Mouse (Mus musculus) MEL (cell line): Measurements from ENCODE around the gene Foxr1.

Experiments used
- CHD1 ChIP-seq: IDR thresholded peaks from 2 replicates; pipeline ENCODE4 v1.6.1; 2012; ENCODE audit warnings: low read depth, mild to moderate bottlenecking, inconsistent platforms, low read length, improper control_type of control experiment
- CHD2 ChIP-seq: IDR thresholded peaks from 2 replicates; pipeline ENCODE4 v1.6.1; 2011; ENCODE audit warnings: low read length, improper control_type of control experiment
- CTCF ChIP-seq, 3 experiments: IDR thresholded peaks in 2 of 3; conservative IDR thresholded peaks in 1 of 3; 2 replicates each; pipeline ENCODE4 v1.5.1; 2011 to 2012; ENCODE audit warnings: low read length in 3 of 3, low read depth in 2 of 3, mild to moderate bottlenecking in 2 of 3, improper control_type of control experiment in 1 of 3, inconsistent platforms in 1 of 3, mixed read lengths in 1 of 3, moderate library complexity in 1 of 3; ENCODE audit not compliant: control insufficient read depth in 1 of 3, insufficient read depth in 1 of 3, poor library complexity in 1 of 3, severe bottlenecking in 1 of 3
- EP300 ChIP-seq, 2 experiments: IDR thresholded peaks; 2 replicates each; pipeline ENCODE4 v1.6.1; 2011; ENCODE audit warnings: improper control_type of control experiment in 2 of 2, low read length in 2 of 2, low read depth in 1 of 2, mild to moderate bottlenecking in 1 of 2
- JUND ChIP-seq: IDR thresholded peaks from 2 replicates; pipeline ENCODE4 v1.6.1; 2011; ENCODE audit warnings: low read depth, mild to moderate bottlenecking, improper control_type of control experiment, low read length
- MAFK ChIP-seq: IDR thresholded peaks from 2 replicates; pipeline ENCODE4 v1.6.1; 2011; ENCODE audit warnings: low read depth, mild to moderate bottlenecking, low read length, improper control_type of control experiment, borderline replicate concordance
- MXI1 ChIP-seq: IDR thresholded peaks from 2 replicates; pipeline ENCODE4 v1.6.1; 2011; ENCODE audit warnings: mild to moderate bottlenecking, low read depth, low read length, improper control_type of control experiment
- NELFE ChIP-seq: IDR thresholded peaks from 2 replicates; pipeline ENCODE4 v1.6.1; 2011; ENCODE audit warnings: low read depth, low read length, improper control_type of control experiment
- POLR2A ChIP-seq, 2 experiments: IDR thresholded peaks; 2 replicates each; pipeline ENCODE4 v1.6.1; 2011 to 2012; ENCODE audit warnings: low read length in 2 of 2, mild to moderate bottlenecking in 2 of 2, control low read depth in 1 of 2, improper control_type of control experiment in 1 of 2, low read depth in 1 of 2, moderate library complexity in 1 of 2; ENCODE audit not compliant: control insufficient read depth in 1 of 2, insufficient read depth in 1 of 2, poor library complexity in 1 of 2
- POLR2AphosphoS5 ChIP-seq: IDR thresholded peaks from 2 replicates; pipeline ENCODE4 v1.6.1; 2012; ENCODE audit warnings: low read depth, borderline replicate concordance, mild to moderate bottlenecking, inconsistent platforms, low read length, moderate library complexity, mixed read lengths
- USF1 ChIP-seq: IDR thresholded peaks from 2 replicates; pipeline ENCODE4 v1.6.1; 2014; ENCODE audit warnings: low read depth, mild to moderate bottlenecking, inconsistent platforms, low read length, improper control_type of control experiment, moderate library complexity

GRCm38 (mm10) chr9:44440961-44441360, at the start of gene Foxr1:
- no peak for TF ChIP-seq CHD1
- TF ChIP-seq NELFE: no peak
- TF ChIP-seq CTCF (IDR thresholded peaks at IDR 0.05 in 2 of 3, conservative IDR thresholded peaks at IDR 0.05 in 1 of 3; ENCODE audit: control insufficient read depth in 1 of 3, insufficient read depth in 1 of 3, low read depth in 2 of 3, low read length in 3 of 3, poor library complexity in 1 of 3, severe bottlenecking in 1 of 3): no peak
- no peak for TF ChIP-seq MXI1
- no peak for TF ChIP-seq MAFK
- no peak for TF ChIP-seq EP300 (IDR thresholded peaks at IDR 0.05; ENCODE audit: low read depth in 1 of 2, low read length in 2 of 2)
- no peak for TF ChIP-seq JUND
- TF ChIP-seq POLR2A (IDR thresholded peaks at IDR 0.05; ENCODE audit: control insufficient read depth in 1 of 2, insufficient read depth in 1 of 2, low read depth in 1 of 2, low read length in 2 of 2, poor library complexity in 1 of 2): no peak
- no peak for TF ChIP-seq POLR2AphosphoS5
- no peak for TF ChIP-seq USF1
- no peak for TF ChIP-seq CHD2
